Mouse (Mus musculus) embryonic facial prominence, embryonic 11.5 days (tissue): Measurements from ENCODE around the gene Prss8. TPM values are rescaled to one million over a fixed set of nuclear protein-coding genes. Genes with fewer than 3 reads are reported as not detected.

Experiments used
- ATAC-seq: fragments of 200-750 bp; cut with Nextera tagmentation; replicated peaks from 2 replicates; pipeline ENCODE4 v1.8.0; 2017; ENCODE audit warnings: low read depth; ENCODE audit not compliant: insufficient number of reproducible peaks, low FRiP score, low TSS enrichment
- DNase-seq: peaks from one replicate; pipeline ENCODE4 v3.0.0-alpha.2; 2015; ENCODE audit warnings: low spot score
- H3K27ac ChIP-seq: fragments of 300-500 bp; sonication (generic); replicated peaks from 2 replicates; pipeline ENCODE4 v1.5.1; 2014; ENCODE audit warnings: mild to moderate bottlenecking, low read depth, low read length, control low read depth
- H3K27me3 ChIP-seq: fragments of 300-500 bp; sonication (generic); 2 replicates; pipeline ENCODE4 v1.6.1; 2014; ENCODE audit warnings: mild to moderate bottlenecking, low read length, moderate library complexity, mixed read lengths; ENCODE audit not compliant: control insufficient read depth, insufficient read depth
- H3K36me3 ChIP-seq: fragments of 300-500 bp; sonication (generic); replicated peaks from 2 replicates; pipeline ENCODE4 v1.6.1; 2014; ENCODE audit warnings: low read depth, mild to moderate bottlenecking, low read length, moderate library complexity, mixed read lengths; ENCODE audit not compliant: control insufficient read depth, insufficient read depth
- H3K4me1 ChIP-seq: fragments of 300-500 bp; sonication (generic); 2 replicates; pipeline ENCODE4 v1.6.1; 2014; ENCODE audit warnings: low read length, mixed read lengths; ENCODE audit not compliant: control insufficient read depth, insufficient read depth
- H3K4me2 ChIP-seq: fragments of 300-500 bp; sonication (generic); 2 replicates; pipeline ENCODE4 v1.6.1; 2014; ENCODE audit warnings: low read depth, mild to moderate bottlenecking, control low read depth, low read length, moderate library complexity
- H3K4me3 ChIP-seq: fragments of 300-500 bp; sonication (generic); 2 replicates; pipeline ENCODE4 v1.5.1; 2014; ENCODE audit warnings: low read depth, low read length, control low read depth
- H3K9ac ChIP-seq: fragments of 300-500 bp; sonication (generic); replicated peaks from 2 replicates; pipeline ENCODE4 v1.6.1; 2014; ENCODE audit warnings: mild to moderate bottlenecking, control low read depth, low read length
- H3K9me3 ChIP-seq: fragments of 300-500 bp; sonication (generic); replicated peaks from 2 replicates; pipeline ENCODE4 v1.6.1; 2016; ENCODE audit warnings: mild to moderate bottlenecking, low read length, inconsistent platforms, mixed read lengths; ENCODE audit not compliant: control insufficient read depth
- WGBS: fragments of 180-500 bp; shearing (Covaris S2); extraction: QIAGEN DNeasy Blood & Tissue Kit; methylation state at CpG from one replicate; pipeline ENCODE4 v1.1.7; 2014; 5-methylcytosine and 5-hydroxymethylcytosine counted together
- polyA plus RNA-seq: library from polyadenylated mRNA; unstranded; fragments of >200 nt; fragmentation: Nextera tagmentation; extraction: Ambion mirVana; gene quantifications from 2 replicates; pipeline ENCODE4 v1.2.1, GENCODE M21; 2014

The Prss8 gene
- polyA plus RNA-seq, 1 experiment from 2014 or later = 9.0 TPM

- no peak overlapping the region for H3K4me2 ChIP-seq
- no peaks in the 10 kb centered on the region for H3K36me3 ChIP-seq
- ATAC-seq (no peak), DNase-seq (no peak)
- H3K9me3 ChIP-seq = no peaks in the 10 kb centered on the region
- H3K27ac ChIP-seq = no peak overlapping the region
- H3K9ac ChIP-seq = no peak overlapping the region
- no peak overlapping the region for H3K4me3 ChIP-seq
- no peaks in the 10 kb centered on the region for H3K27me3 ChIP-seq
- 84% methylated on average over 5 of the region's 5 CpGs for WGBS
- no peaks in the 10 kb centered on the region; the same call in 1 of the 2 replicates for H3K4me1 ChIP-seq
These were observed 4.2 kb upstream of the Prss8 start for GRCm38 (mm10) chr7:127934075-127934474.

GRCm38 (mm10) chr7:127932273-127933031, 2.5 kb upstream of the Prss8 start:
- Histone ChIP-seq H3K4me2 (no peak overlapping the region), H3K9me3 (no peaks in the 10 kb centered on the region), H3K4me3 (no peak overlapping the region), H3K4me1 (no peaks in the 10 kb centered on the region; the same call in 1 of the 2 replicates), H3K27ac (0 out of 2 replicates have a peak overlapping the region, but pooled peaks have one; percentile 41), H3K36me3 (no peaks in the 10 kb centered on the region), H3K9ac (no peak overlapping the region), H3K27me3 (peaks cover 4% of the 10 kb centered on the region; the same call in 1 of the 2 replicates)
- DNase-seq (peak; percentile 53), ATAC-seq (0 out of 2 replicates have a peak, but pooled peaks have one; percentile 2)
- WGBS = 12% methylated on average over 13 of the region's 13 CpGs

- H3K4me1 ChIP-seq = no peaks in the 10 kb centered on the region; the same call in 1 of the 2 replicates
- DNase-seq (peak; percentile 25), ATAC-seq (no peak)
- no peaks in the 10 kb centered on the region for H3K9me3 ChIP-seq
- H3K27ac ChIP-seq = 0 out of 2 replicates have a peak overlapping the region, but pooled peaks have one; percentile 41
- H3K4me2 ChIP-seq = no peak overlapping the region
- H3K4me3 ChIP-seq = no peak overlapping the region
- 23% methylated on average over 13 of the region's 13 CpGs for WGBS
- no peaks in the 10 kb centered on the region for H3K36me3 ChIP-seq
- H3K9ac ChIP-seq = no peak overlapping the region
- H3K27me3 ChIP-seq = peaks cover 4% of the 10 kb centered on the region; the same call in 1 of the 2 replicates
These were observed 1.6 kb upstream of the Prss8 start for GRCm38 (mm10) chr7:127931351-127932135.

GRCm38 (mm10) chr7:127930636-127931035, 732 bp upstream of the Prss8 start:
- Histone ChIP-seq H3K4me2 (no peak overlapping the region), H3K9ac (no peak overlapping the region), H3K9me3 (no peaks in the 10 kb centered on the region), H3K36me3 (no peaks in the 10 kb centered on the region), H3K27ac (no peak overlapping the region), H3K4me3 (no peak overlapping the region), H3K27me3 (peaks cover 4% of the 10 kb centered on the region; the same call in 1 of the 2 replicates), H3K4me1 (no peaks in the 10 kb centered on the region; the same call in 1 of the 2 replicates)
- 78% methylated on average over 5 of the region's 5 CpGs for WGBS
- DNase-seq = no peak
- no peak for ATAC-seq

- H3K27me3 ChIP-seq = peaks cover 4% of the 10 kb centered on the region; the same call in 1 of the 2 replicates
- no peak overlapping the region for H3K4me3 ChIP-seq
- ATAC-seq (no peak), DNase-seq (no peak)
- H3K9ac ChIP-seq = no peak overlapping the region; the same call in 1 of the 2 replicates
- WGBS = 47% methylated on average over 5 of the region's 5 CpGs
- no peak overlapping the region for H3K27ac ChIP-seq
- no peaks in the 10 kb centered on the region; the same call in 1 of the 2 replicates for H3K36me3 ChIP-seq
- H3K4me2 ChIP-seq = peak overlapping the region; percentile 38; the same call in 1 of the 2 replicates
- no peaks in the 10 kb centered on the region for H3K9me3 ChIP-seq
- H3K4me1 ChIP-seq = no peaks in the 10 kb centered on the region; the same call in 1 of the 2 replicates
These were observed 1.3 kb downstream of the Prss8 start for GRCm38 (mm10) chr7:127928596-127928995.

GRCm38 (mm10) chr7:127927726-127928125, 2.2 kb downstream of the Prss8 start:
- Histone ChIP-seq H3K4me3 (no peak overlapping the region), H3K4me1 (no peaks in the 10 kb centered on the region; the same call in 1 of the 2 replicates), H3K27ac (no peak overlapping the region), H3K9me3 (no peaks in the 10 kb centered on the region), H3K9ac (no peak overlapping the region), H3K36me3 (no peaks in the 10 kb centered on the region; the same call in 1 of the 2 replicates), H3K27me3 (peaks cover 4% of the 10 kb centered on the region; the same call in 1 of the 2 replicates), H3K4me2 (no peak overlapping the region)
- DNase-seq = no peak
- no peak for ATAC-seq
- WGBS = 84% methylated on average over 10 of the region's 11 CpGs

GRCm38 (mm10) chr7:127926846-127927245, 3.1 kb downstream of the Prss8 start:
- no peak overlapping the region for H3K4me2 ChIP-seq

More at GRCm38 (mm10) chr7:127926846-127927245, 3.1 kb downstream of the Prss8 start:
- WGBS = 87% methylated on average over 11 of the region's 11 CpGs
- Histone ChIP-seq H3K4me1 (no peaks in the 10 kb centered on the region; the same call in 1 of the 2 replicates), H3K27ac (no peak overlapping the region), H3K36me3 (no peaks in the 10 kb centered on the region; the same call in 1 of the 2 replicates), H3K4me3 (no peak overlapping the region), H3K9ac (no peak overlapping the region), H3K9me3 (no peaks in the 10 kb centered on the region), H3K27me3 (peaks cover 4% of the 10 kb centered on the region; the same call in 1 of the 2 replicates)
- no peak for ATAC-seq
- no peak for DNase-seq
